Mouse (Mus musculus) frontal cortex, postnatal 10 days (tissue): ENCODE measurements around the gene Vmn2r99.

Experiments
- DNase-seq, 2 experiments: peaks; one replicate each; pipeline ENCODE4 v3.0.0; 2022; ENCODE audit warnings: low spot score in 2 of 2, mixed read lengths in 1 of 2

Vmn2r99 gene

GRCm38 (mm10) chr17:19361649-19362048 lies at the start of gene Vmn2r99:
Vmn2r99 (plus strand) TSS chr17:19361949.
- DNase-seq = no peak

- DNase-seq = no peak
These were observed 75.9 kb downstream of the Vmn2r99 start for GRCm38 (mm10) chr17:19437623-19438022.

GRCm38 (mm10) chr17:19444932-19445331 lies 83.2 kb downstream of the Vmn2r99 start:
- DNase-seq = no peak
